Mouse (Mus musculus) skeletal muscle tissue, adult 2 months (tissue): ENCODE measurements around the gene Rhox7a.
"Not testable (repeated sequence)": the region's sequence is repeated elsewhere in the genome, so short reads cannot be mapped to it uniquely, and the experiment has no call there.

Experiments
- DNase-seq: peaks from one replicate; pipeline ENCODE4 v3.0.0-alpha.2; 2012; ENCODE audit warnings: low read depth, low spot score

The Rhox7a gene

DNA sequence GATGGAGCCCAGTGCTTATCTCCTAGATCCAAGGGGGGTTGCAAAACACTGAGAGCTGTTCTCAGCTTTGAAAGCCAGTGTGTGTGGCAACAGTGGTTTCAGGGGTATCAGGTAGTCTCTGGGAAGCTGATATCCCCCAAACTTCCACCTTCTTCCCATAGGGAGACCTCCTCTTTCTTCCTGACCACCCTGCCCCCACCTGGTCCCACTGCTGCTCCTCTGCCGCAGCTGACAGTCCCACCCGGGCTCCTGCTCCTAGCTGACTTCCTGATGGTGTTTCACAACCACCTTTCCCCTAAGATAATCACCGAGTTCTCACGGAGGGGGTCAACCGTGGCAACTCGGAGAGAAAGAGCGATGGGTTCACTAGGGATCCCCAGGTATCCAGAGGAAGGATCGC is at the start of gene Rhox7a:
Gene Rhox7a, plus strand, starts transcription at position 301 of the 400 bp plus-strand sequence.
- not testable (repeated sequence) for DNase-seq

GRCm38 (mm10) chrX:37807286-37808080 is 24.0 kb upstream of the Rhox7a start:
- no peak for DNase-seq

DNA sequence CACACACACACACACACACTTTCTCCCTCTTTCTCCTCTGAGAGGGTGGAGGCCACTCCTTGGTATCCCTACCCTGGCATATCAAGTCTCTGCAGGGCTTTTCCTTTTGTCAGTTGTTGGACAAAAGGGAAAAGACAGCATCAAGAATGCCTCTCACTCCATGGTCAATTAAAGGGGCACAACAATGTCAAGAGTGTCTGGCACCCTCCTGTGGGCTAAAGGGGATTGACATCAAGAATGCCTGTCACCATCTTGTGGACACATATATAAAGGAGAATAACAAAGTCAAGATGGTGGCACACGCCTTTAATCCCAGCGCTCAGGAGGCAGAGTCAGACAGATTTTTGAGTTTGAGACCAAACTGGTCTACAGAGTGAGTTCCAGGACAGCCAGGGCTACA is 22.1 kb upstream of the Rhox7a start:
- no peak for DNase-seq

GRCm38 (mm10) chrX:37811179-37811578 is 20.3 kb upstream of the Rhox7a start:
- DNase-seq: no peak

DNA sequence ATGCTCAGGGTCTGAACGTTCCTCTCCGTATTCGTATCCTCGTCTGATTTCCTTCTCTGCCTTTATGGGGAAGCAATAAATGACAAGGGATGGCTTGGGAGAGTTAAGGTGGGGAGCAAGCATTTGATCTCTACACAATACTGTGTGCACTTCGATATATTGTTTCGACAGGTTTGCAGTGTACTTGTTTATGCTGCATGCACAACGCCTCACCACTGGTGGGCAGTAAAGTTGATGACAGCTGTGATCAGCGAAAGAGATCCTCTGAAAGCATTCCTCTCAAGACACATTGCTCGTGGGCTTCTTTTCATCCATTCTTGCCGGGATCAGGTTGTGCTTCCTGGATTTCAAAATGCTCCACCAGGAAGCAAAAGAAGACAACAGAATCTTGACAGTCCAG is 15.8 kb upstream of the Rhox7a start:
- DNase-seq: no peak

DNA sequence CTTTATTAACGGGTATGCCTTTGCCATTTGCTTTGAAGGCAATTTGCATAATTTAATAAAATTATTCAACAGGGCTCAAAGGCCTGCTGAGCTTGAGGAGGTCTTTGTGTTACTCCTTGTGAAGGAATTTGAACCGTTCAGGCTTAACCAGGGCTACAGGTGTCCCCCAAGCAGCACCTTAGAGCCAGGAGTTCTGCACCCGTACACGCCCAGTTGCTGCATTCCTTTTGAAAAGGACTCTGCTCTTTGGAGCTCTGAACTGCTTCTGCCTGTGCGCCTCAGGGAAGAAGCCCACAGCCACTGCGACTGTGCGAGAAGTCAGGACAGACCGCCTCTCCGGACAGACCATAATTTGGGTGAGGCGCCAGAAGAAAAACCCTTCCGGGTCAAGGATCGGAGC is 4.9 kb upstream of the Rhox7a start, which contains the start of gene Rhox6:
Gene Rhox6, plus strand, starts transcription at position 301 of the 400 bp plus-strand sequence.
- not testable (repeated sequence) for DNase-seq

GRCm38 (mm10) chrX:37871641-37872040 is 40.2 kb downstream of the Rhox7a start:
- DNase-seq: no peak

DNA sequence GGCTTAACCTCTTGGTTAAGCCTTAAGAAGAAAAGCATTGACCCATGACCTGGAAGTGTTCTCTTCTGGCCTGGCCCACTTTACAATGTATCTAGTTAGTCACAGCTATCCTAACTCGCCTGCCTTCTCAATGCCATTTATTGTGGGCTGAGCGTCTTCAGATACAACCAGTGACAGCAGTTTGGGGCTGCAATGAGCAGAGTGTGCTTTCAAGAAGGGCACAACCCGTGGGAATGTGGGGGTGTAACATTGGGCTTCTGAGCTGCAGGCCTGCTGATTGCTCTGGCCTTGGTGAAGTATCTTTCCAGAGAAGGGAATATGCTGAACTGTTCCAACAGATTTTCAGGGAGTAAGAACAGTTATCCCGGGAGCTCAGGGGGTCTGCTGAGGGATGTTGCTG is 47.4 kb downstream of the Rhox7a start, which contains the start of gene Rhox8:
Gene Rhox8, minus strand, starts transcription at position 101 of the 400 bp plus-strand sequence.
- no peak for DNase-seq
